Mouse (Mus musculus): ENCODE measurements around the gene Cyp2d9.

- no peak for TF ChIP-seq CTCF (IDR thresholded peaks at IDR 0.05; ENCODE audit: insufficient read depth, low read length)
- TF ChIP-seq POLR2A (IDR thresholded peaks at IDR 0.05; ENCODE audit: borderline replicate concordance, extremely low read depth, low read depth, low read length), result no peak
These were observed 9.8 kb upstream of the Cyp2d9 start for GRCm38 (mm10) chr15:82423471-82423870.
